Mouse (Mus musculus) left cerebral cortex, adult 2 months (tissue): ENCODE results near the gene Tcl1b3. TPM values are rescaled to one million over a fixed set of nuclear protein-coding genes. Genes with fewer than 3 reads are reported as not detected.

Experiments
- DNase-seq, 2 experiments: peaks; one replicate each; pipeline ENCODE4 v3.0.0; 2021 to 2022; ENCODE audit warnings: low spot score in 2 of 2, mixed read lengths in 1 of 2; ENCODE audit errors: extremely low spot score in 1 of 2
- H3K27ac ChIP-seq: fragments of 200-600 bp; 2 replicates; pipeline ENCODE4 v1.8.1; 2022
- H3K4me3 ChIP-seq: fragments of 200-600 bp; 2 replicates; pipeline ENCODE4 v1.8.1; 2022
- CTCF ChIP-seq: fragments of 200-600 bp; IDR thresholded peaks from 2 replicates; pipeline ENCODE4 v1.8.1; 2022; ENCODE audit warnings: antibody characterized with exemption, mild to moderate bottlenecking, moderate library complexity
- intact Hi-C: fragments of 180-260 bp; cut with DNase I; formaldehyde crosslinking; loops from one replicate; pipeline ENCODE4 v1.15.1; 2025
- total RNA-seq, 2 experiments: library from RNA; stranded (reverse); gene quantifications; 2 replicates each; pipeline ENCODE4 v1.2.3; 2021

Tcl1b3 gene
- total RNA-seq, 2 experiments from 2014 or later, result not detected

DNA sequence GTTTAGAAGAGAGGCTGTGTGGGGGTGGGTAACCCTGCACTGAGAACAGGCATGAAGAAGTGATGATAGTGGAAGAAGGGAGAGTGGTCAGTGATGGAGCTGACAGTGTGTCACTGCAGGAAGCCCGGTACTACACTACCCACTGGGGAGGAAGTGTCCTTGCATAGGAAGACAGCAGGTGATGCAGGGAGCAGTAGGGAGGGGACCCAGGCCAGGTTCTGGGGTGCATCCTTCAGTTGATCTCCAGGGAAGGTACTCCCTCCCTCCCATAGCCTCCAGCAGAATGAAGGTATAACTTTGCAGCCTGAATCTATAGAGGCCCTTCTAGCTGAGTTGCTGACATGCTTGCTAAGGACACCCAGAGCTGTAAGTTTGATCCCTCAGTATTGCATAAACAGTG, 16.2 kb downstream of the Tcl1b3 start:
- TF ChIP-seq CTCF, result no peak
- Histone ChIP-seq H3K4me3 (no peak overlapping the region), H3K27ac (no peak overlapping the region)
- no peak for DNase-seq
- intact Hi-C loops, result no loop called here

DNA sequence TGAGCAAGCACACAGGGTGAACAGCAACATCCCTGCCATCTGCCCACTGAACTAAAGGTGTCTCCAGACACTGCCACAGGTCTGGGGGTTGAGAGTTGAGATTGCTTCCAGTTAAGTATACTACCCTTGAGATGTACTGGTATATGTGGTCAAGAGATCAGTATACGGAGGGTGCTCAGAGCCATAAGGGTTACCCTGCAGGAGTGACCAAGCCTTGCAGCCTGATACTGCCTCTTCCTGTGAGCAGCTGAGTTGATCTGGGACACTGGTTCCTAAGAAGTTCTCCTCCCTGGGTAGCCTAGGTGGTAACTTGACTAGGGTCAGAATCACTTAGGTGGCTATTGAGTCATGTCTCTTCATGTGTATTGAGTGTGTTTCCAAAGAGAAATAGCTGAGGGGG, 17.6 kb downstream of the Tcl1b3 start:
- TF ChIP-seq CTCF, result no peak
- intact Hi-C loops, result no loop called here
- no peak for DNase-seq
- Histone ChIP-seq H3K27ac (no peak overlapping the region), H3K4me3 (no peak overlapping the region)

DNA sequence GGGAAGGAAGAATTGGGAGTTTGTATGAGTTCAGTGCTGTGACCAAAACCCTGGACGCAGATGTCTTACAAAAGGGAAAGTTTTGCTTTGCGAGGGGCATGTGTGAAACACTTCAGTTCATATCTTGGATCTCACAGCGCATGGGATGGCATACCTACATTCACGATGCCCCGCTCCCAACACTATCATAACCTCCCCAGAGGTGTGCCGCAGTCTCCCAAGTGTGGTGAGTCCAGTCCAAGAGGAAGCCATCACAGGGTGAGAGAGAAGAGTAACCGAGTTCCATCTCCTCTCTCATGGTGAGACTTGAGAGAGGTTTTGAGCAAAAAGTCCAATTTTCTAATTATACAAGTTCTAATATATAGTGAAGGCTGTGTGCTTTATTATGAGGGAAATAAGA, 18.4 kb downstream of the Tcl1b3 start:
- TF ChIP-seq CTCF, result no peak
- intact Hi-C loops, result no loop called here
- Histone ChIP-seq H3K27ac (no peak overlapping the region), H3K4me3 (no peak overlapping the region)
- DNase-seq, result no peak

DNA sequence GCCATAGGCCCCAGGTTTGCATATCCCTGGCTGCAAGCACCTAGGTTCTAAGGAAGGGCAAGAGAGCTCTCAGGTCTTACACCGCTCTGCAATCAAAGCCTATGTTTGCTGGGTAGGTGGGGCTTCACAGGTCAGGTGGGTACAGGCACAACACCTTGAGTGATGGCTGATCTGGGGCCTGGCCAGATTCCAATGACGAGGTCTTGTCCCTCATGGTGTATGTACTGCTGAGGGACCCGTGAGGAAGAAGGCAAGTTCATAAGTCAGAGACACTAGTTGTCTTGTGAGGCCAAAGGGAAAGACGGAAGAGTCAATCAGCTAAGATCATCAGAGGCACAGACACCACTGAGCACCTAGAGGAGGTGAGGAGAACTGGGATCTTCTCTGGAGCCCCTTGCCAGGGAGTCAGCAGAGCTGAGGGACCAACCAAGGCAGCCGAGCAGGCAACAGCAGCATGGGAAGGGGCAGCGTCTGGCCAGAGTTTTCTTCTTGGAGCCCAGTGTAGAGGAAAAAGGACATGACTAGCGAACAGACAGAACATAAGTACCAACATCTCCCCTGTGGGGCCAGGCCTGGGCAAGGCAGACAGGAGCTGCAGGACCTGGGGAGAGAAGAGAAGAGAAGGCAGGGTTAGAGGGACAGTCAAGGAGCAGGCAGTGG, 26.4 kb downstream of the Tcl1b3 start:
- intact Hi-C loops, result no loop called here
- no peak for DNase-seq
- no peak for TF ChIP-seq CTCF
- Histone ChIP-seq H3K27ac (no peak overlapping the region), H3K4me3 (no peak overlapping the region)

DNA sequence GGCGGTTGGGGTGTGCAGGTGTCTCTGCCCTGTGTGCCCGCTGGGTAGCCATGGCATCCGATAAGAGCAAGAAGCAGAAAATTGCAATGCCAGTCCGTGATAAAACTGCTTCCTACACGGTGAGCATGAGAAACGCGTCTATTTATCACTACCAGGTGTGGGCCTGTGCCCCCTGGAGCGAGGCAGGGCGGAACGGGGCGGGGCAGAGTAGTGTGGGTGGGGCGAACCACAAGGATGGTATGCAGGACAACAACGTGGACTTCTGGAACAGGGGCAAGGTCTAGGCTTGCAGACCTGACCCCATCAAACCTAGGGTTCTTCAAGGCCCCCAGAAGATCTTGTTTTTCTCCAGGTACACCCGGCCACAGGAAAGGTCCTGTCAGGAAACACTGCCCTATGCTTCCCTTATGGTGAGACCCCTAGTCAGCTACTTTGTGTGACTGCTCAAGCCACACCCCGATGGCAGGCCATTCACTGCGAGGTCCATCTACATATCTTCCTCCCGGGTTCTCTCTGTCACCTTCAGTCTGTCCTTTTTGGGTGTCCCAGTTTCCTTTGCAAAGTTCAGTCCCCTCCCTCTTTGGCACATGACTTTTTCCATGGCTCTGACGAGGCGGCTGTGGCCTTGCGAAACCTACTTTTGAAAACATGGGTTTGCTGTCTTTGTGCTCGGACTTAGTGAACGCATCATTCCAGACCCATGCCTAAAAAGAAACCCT, 31.9 kb downstream of the Tcl1b3 start, which contains the start of gene Tcl1:
Tcl1 (minus strand) TSS at position 193 of the 719 bp plus-strand sequence.
- intact Hi-C loops, result no loop called here
- H3K4me3 ChIP-seq, result no peak within 1 kb of the TSS
- no peak for TF ChIP-seq CTCF
- H3K27ac ChIP-seq, result no peak within 1 kb of the TSS
- no peak for DNase-seq

DNA sequence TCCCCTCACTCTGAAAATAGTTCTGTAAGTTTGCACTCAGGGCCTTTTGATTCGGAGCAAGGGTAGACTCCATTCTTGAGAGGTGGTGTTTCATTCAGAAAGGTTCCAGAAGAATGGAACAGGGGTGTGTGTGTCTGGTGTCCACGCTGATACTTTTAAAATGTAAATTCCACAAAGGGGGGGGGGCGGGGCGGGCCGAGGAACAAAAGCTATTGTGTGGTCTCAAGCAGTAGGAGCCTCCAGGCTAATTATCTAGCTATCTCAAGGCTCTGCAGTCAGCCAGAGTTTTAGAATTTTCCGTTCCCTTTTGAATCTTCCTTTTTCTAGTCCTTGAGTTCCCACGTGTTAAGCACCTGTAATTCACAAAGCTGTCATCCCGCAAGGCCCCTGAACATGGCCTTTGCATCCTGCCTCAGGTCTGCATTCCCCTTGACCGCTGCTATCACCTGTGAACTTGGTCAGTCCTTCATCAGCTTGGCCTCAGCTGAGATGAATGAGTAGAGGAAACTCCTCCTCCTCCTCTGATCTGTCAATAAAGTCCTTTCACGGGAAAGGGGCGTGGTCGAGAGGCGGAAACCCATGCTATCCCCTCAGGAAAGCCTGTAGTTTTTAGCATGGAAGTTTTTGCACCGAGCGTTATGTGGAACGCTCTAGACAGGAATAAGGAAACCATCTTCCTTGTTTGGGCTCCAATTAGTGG, 33.9 kb downstream of the Tcl1b3 start:
- H3K4me3 ChIP-seq, result no peak overlapping the region
- H3K27ac ChIP-seq, result no peak overlapping the region
- no peak for DNase-seq
- TF ChIP-seq CTCF, result no peak
- intact Hi-C loops, result no loop called here

DNA sequence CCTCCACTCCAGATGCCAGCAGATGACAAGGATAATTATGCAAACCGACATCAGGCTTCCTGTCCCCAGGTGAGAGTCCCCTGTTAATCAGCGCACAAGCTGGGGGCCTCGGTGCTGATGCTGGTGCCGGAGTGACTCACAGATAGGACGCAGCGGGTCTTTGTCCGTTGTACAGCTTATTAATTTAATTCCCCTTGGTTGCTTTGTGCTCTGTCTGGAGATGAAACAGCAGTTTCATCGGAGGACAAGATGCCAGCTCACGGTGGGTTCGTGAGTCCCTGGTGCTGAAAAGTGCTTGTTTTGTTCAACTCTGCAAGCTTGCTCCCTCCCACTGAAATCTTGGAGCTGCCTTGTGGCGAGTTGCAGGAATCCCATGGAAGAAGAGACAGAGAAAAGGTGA, 43.5 kb downstream of the Tcl1b3 start:
- intact Hi-C loops, result no loop called here
- Histone ChIP-seq H3K27ac (no peak overlapping the region), H3K4me3 (no peak overlapping the region)
- no peak for DNase-seq
- TF ChIP-seq CTCF, result no peak

DNA sequence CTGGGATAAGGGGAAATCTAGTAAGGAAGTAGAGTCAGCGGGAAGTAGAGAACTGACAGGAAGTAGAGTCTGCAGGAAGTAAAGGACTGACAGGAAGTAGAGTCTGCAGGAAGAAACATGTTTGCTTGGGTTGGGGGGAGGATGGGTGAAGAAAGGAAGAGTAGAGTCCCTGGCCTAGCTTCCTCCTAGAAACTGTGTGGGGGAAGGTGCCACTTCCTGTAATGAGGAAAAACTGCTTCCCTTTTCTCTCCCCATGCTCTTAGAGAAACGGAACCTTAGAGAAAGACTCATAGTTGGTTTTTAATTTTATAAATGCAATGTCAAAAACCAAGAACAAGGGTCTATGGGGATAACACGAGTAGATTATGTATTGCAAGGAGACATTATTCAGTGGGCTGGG, 44.2 kb downstream of the Tcl1b3 start:
- no peak overlapping the region for H3K4me3 ChIP-seq
- H3K27ac ChIP-seq, result no peak overlapping the region
- intact Hi-C loops, result no loop called here
- no peak for DNase-seq
- TF ChIP-seq CTCF, result no peak

DNA sequence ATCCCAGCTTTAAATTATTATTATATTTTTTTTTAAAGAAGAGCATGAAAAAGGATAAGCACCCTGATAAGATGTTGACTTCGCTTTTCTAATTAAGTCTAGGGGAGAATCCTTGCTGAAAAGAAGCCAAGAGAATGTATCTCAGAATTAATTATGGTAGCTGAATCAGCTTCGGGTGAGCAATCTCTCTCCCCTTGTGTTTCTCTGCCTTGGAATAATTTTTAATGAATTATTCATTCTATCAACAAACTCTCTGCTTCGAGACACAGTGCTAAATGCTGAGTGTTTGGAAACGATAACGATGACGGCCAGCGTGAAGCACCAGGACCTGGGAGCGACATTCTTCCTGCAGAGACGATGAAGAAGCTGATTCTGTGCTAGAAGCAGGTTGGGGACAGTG, 48.2 kb downstream of the Tcl1b3 start:
- intact Hi-C loops, result no loop called here
- TF ChIP-seq CTCF, result no peak
- no peak for DNase-seq
- no peak overlapping the region for H3K27ac ChIP-seq
- H3K4me3 ChIP-seq, result no peak overlapping the region

Other genes with a start within 250 kb of the Tcl1b3 start
- 1 to 10 TPM; 1.7 to 1.9 TPM for gene Syne3, start 181.2 kb upstream of the Tcl1b3 start, total RNA-seq
- 10 to 100 TPM; 46.0 to 50.2 TPM for gene Glrx5, start 158.4 kb upstream of the Tcl1b3 start, total RNA-seq
- gene Tcl1b2, start 45.0 kb upstream of the Tcl1b3 start, total RNA-seq, result not detected
- gene Tcl1b1, start 31.4 kb upstream of the Tcl1b3 start, total RNA-seq, result not detected
- gene Tcl1b5, start 14.7 kb upstream of the Tcl1b3 start, total RNA-seq, result not detected
- gene Tcl1b4, start 10.9 kb downstream of the Tcl1b3 start, total RNA-seq, result not detected
- gene Tcl1, start 31.8 kb downstream of the Tcl1b3 start, total RNA-seq, result not detected
- 10 to 100 TPM in 1 of 2 experiments, 1 to 10 TPM in 1; 7.6 to 11.2 TPM for gene Tunar, start 142.8 kb downstream of the Tcl1b3 start, total RNA-seq